Comparison of ENCODE assay signal across 13 mouse cellular contexts in the genomic region with DNA sequence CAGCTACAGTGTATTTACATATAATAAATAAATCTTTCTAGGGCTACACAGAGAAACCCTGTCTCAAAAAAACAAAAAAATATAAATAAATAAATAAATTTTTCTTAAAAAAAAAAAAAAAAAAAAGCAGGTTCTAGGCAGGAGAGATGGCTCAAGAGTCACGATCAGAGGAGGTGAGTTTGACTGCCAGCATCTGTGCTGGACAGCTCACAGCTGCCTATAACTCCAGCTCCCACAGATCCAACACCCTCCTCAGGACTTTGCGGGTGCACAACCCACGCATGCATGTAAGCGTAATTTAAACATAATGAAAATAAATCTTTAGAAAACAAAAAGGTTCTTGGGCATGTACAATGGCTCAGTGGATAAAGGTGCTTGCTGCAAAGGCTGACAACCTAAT.
"Had no signal": no experiment of that assay in that cellular context is flagged by ENCODE, and none has a peak within 500 bp of the region (broad histone marks: within the 10 kb centered on the region; RNA-seq: fewer than 3 reads in every experiment).

No protein-coding gene starts in this region.

- DNase-seq: kidney, postnatal 25 days; right cerebral cortex, adult 18-20 months; right cerebral cortex, postnatal 25 days; thymus, postnatal 4 days had no signal

- H3K27me3 ChIP-seq: limb, embryonic 15.5 days; liver, embryonic 12.5 days; midbrain, embryonic 12.5 days had no signal

- ATAC-seq: hindbrain, embryonic 16.5 days; inflammation-experienced regulatory T-cells, adult 6 months; intestine, postnatal 0 days; liver, embryonic 12.5 days; midbrain, embryonic 16.5 days had no signal

- H3K4me1 ChIP-seq: limb, embryonic 15.5 days; liver, embryonic 12.5 days; midbrain, embryonic 12.5 days had no signal

- H3K9ac ChIP-seq: limb, embryonic 15.5 days; liver, embryonic 12.5 days; midbrain, embryonic 12.5 days had no signal

- H3K27ac ChIP-seq: limb, embryonic 15.5 days; liver, embryonic 12.5 days; macrophage; midbrain, embryonic 12.5 days; stomach, postnatal 0 days had no signal

- H3K36me3 ChIP-seq: limb, embryonic 15.5 days; liver, embryonic 12.5 days; midbrain, embryonic 12.5 days had no signal

- H3K4me2 ChIP-seq: limb, embryonic 15.5 days; liver, embryonic 12.5 days; midbrain, embryonic 12.5 days had no signal

- H3K4me3 ChIP-seq: limb, embryonic 15.5 days; liver, embryonic 12.5 days; midbrain, embryonic 12.5 days had no signal

- H3K9me3 ChIP-seq: limb, embryonic 15.5 days; liver, embryonic 12.5 days; midbrain, embryonic 12.5 days had no signal
